Comparison of ENCODE assay signal across 19 mouse cellular contexts in the genomic region with DNA sequence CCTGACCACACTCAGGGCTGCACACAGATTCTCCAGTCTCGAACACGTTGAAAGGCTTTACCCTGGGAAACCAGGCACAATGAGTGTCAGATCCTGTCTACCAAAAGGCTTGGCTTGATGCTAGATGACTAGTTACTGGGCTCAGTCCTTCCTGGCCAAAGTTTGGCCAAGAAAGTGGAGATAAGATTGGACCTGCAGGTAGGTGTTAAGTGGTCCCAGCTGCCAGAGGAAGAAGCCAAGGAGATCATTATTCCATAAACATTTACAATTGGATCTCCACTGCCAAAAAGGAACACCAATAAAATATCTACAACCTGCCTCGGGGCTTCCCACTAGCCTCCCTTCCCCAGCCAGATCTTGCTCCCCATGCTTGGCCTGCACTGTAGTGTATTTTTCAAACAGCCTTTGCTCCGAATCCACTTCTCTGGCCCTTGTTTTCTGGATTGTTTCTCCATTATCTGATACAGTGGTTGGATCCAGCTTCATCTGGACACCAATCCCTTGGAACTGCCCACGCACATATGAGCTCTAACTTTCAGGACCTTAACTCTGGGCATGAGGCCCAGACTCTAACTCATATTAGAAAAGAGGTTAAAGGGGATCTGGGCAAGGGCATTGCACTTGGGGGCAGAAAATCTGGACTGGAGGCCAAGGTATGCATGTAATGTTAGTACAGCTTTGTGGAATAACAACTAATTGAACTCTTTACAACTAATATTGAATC.
"Had no signal": no experiment of that assay in that cellular context is flagged by ENCODE, and none has a peak within 500 bp of the region (broad histone marks: within the 10 kb centered on the region; RNA-seq: fewer than 3 reads in every experiment).

No protein-coding gene starts in this region.

- H3K4me3 ChIP-seq: liver, embryonic 15.5 days; lung, embryonic 15.5 days; megakaryocyte, embryonic 14.5 days; midbrain, embryonic 10.5 days; midbrain, embryonic 13.5 days; myocyte; neural tube, embryonic 13.5 days had no signal

- ATAC-seq: midbrain, embryonic 13.5 days; midbrain, embryonic 16.5 days had no signal

- H3K27ac ChIP-seq: kidney, postnatal 0 days; liver, embryonic 15.5 days; lung, embryonic 15.5 days; midbrain, embryonic 10.5 days; midbrain, embryonic 13.5 days; neural tube, embryonic 13.5 days had no signal

- H3K4me2 ChIP-seq: liver, embryonic 11.5 days; liver, embryonic 15.5 days; lung, embryonic 15.5 days; midbrain, embryonic 13.5 days; neural tube, embryonic 13.5 days had no signal

- DNase-seq: kidney, adult 18-20 months; kidney, postnatal 36 days; lung, adult 18-20 months; lung, postnatal 10 days; lung, postnatal 36 days; retina, postnatal 1 day; right cerebral cortex, postnatal 25 days; thymus, adult 18-20 months; thymus, postnatal 36 days had no signal

- H3K27me3 ChIP-seq: liver, embryonic 15.5 days; lung, embryonic 15.5 days; megakaryocyte, embryonic 14.5 days; midbrain, embryonic 13.5 days; neural tube, embryonic 13.5 days had no signal

- H3K9me3 ChIP-seq: liver, embryonic 15.5 days; lung, embryonic 15.5 days; midbrain, embryonic 10.5 days; midbrain, embryonic 13.5 days; neural tube, embryonic 13.5 days had no signal

- H3K36me3 ChIP-seq: liver, embryonic 15.5 days; lung, embryonic 15.5 days; midbrain, embryonic 10.5 days; midbrain, embryonic 13.5 days; neural tube, embryonic 13.5 days had no signal

- H3K4me1 ChIP-seq: liver, embryonic 15.5 days; lung, embryonic 15.5 days; megakaryocyte, embryonic 14.5 days; midbrain, embryonic 10.5 days; midbrain, embryonic 13.5 days; neural tube, embryonic 13.5 days had no signal

- H3K9ac ChIP-seq: liver, embryonic 15.5 days; lung, embryonic 15.5 days; midbrain, embryonic 13.5 days; neural tube, embryonic 13.5 days had no signal
